Mouse (Mus musculus): Measurements from ENCODE around the gene Stard13.

The Stard13 gene

GRCm38 (mm10) chr5:151181288-151181687 lies 52.3 kb downstream of the Stard13 start:
- no peak for DNase-seq (ENCODE audit: low spot score in 2 of 2)

DNA sequence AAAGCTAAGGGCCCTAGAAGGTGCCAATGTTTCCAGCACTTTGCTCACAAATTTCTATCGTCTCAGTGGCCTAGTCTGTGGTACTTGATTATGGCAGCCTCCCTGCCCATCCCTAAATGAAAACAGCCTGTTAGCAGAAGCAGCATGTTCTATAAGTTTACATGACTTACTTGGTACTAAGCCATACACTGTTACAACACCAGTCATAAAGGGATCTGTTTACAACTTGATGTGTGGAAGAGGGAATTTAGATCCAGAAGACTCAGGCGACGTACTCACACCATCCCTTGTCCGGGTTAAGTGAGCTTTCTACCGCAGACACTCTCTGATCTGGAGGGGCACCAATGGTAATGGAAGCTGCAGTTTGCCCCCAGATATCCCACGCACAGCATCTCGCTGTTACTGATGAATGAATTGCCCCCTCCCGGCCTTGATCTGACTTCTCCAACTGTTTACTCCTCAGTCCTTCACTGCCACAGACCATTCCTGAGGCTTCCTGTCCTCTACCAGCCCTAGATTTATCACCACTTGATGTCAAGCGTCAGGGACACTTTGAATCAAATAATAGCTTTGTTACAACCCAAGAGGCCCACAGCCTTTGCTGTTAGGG lies 53.4 kb downstream of the Stard13 start:
- DNase-seq (ENCODE audit: low spot score in 2 of 2), result no peak

DNA sequence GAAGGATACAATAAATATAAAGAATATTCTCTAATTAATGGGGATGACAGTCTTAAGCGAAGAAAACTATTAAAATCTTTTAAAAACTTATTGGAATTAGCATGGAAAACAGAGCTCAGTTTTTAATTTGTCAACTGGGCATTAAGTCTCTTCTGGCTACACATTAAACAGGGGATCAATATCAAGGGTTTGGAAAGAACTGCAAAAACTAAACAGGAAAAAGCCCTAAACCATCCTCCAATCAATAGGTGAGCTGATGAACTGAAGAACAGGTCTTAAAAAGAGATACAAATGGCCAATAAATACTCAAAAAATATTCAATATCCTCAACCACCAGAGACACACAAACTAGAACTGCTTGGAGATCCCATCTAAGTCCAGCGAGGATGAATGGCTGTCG lies 56.5 kb downstream of the Stard13 start:
- DNase-seq (ENCODE audit: low spot score in 2 of 2), result no peak

DNA sequence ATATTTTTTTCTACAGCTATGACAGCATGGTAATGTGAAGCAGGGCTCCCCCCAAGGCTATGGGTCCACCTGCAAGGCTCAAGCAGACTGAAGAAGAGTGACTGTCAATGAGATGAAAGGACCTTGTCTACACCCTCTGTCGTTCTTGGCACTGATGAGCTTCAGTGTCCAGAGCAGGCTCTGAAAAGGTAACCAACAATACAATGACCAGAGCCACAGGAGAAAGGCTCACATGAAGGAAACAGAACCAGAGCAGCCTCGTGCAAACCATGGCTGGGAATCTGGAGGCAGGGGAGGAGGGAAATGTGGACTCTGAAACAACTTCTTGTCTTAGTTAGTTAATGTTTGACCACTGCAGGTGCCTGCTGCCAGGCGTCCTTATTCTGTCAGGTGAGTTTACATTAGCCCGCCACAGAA lies 57.7 kb downstream of the Stard13 start:
- no peak for DNase-seq (ENCODE audit: low spot score in 2 of 2)

DNA sequence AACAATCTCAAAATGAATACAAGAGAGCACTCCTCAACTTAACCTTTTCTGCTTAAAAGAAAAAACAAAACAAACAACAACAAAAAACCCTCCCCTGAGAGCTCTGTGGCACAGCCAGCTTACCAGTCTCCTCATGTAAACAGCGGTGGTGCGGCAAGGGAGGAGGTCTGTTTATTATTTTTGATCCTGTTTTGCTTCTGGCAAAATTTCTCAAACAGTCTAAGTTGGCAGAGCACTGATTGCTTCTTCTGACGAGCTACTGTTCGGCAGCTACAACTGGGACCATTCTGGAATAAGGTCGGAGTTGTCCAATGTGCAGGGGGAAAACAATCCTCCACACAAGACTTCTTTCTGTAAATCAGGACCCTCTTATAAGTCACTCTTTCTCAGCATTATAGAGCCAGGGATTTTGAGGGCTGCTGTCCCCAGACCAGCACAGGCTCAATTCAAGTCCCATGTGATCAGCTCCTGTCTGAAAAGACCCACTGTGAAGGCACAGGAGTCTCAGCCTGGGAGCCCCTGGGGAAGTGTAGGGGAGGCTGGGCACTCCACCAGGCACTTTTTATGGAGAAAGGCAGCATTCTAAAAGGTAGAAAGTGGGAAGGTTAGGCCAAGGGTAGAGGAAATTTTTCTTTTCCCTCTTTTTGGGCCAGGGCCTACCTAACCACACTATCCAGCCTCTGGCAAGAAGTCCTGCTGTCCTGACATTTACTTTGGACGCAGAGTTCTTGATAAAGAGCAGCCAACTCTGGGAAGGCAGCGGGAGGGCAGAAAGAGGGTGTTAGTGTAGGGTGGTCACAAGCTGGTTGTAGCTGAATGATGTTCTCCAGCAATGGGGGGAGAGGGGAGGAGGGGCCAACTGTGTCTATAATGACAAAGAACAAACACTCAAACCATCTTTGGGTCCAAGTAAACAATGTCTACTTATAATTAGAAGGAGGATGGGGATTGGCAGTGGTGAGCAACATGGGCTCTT lies 58.9 kb downstream of the Stard13 start:
- no peak for DNase-seq (ENCODE audit: low spot score in 2 of 2)

GRCm38 (mm10) chr5:151173774-151174173 lies 59.9 kb downstream of the Stard13 start:
- DNase-seq (ENCODE audit: low spot score in 2 of 2), result no peak

DNA sequence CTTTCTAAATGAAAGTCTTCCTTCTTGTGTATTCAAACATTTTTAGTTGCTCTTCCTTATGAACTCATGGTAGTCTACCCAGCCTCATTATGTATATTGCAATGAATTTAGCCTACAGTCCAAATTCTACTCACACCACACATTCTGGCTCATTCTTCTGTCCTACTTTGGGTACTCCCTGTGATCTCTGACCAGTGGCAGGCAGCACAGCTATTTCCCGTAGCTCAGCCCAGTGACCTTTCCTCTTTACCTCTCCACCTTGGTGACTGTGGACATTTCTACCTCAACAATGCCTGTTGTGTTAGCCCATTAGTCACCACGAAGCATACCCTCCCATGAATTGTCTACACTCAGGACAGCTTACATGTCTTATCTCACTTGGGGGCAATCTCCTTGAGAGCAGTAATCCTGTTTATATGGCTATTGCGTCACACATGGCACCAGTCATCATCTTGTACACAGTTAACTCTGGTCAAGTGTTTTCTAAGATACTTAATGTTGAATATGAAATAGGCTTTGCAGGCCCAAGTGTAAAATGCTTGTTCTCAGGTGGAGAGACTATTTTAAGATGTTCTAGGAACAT lies 63.4 kb downstream of the Stard13 start:
- no peak for DNase-seq (ENCODE audit: low spot score in 2 of 2)

GRCm38 (mm10) chr5:151168191-151168590 lies 65.4 kb downstream of the Stard13 start:
- DNase-seq (ENCODE audit: low spot score in 2 of 2), result no peak

DNA sequence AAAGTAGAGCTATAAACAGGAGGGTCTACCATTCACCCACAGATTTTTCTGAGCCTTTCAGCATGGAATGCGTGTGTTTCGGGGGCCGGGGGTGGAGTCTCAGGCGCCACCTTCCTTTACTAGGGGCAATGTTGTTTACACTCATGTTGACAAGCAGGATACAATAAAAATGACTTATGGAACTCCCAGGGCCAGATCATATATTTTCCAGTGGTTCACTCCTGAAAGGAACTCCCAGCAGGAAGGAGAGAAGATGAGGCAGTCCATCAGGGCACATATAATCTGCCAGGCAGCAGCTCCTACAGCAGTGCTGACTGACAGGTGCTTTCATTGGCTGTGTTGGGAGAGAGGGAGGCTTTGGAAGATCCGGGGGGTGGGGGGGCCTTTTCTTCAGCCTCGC lies 66.0 kb downstream of the Stard13 start:
- no peak for DNase-seq (ENCODE audit: low spot score in 2 of 2)

DNA sequence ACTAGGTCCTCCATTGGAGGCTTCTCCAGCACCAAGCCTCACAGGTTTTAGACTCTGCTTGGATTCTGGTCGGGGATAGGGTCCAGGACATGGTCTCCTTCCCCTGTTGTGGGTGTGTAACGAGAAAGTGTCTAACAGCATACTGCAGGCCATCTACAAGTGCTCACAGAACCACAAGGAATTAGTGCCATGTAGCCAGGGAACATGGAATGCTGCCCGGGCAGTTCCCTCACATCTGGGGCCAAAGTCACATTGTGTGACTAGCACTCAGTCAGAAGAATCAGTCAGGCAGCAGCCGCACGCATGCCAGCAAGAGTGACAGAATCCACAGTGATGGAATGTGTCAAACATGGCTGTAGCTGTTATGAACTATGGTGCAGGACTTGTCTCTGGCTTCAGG lies 67.4 kb downstream of the Stard13 start:
- DNase-seq (ENCODE audit: low spot score in 2 of 2), result no peak

- DNase-seq (ENCODE audit: low spot score in 2 of 2), result no peak
Observed at GRCm38 (mm10) chr5:151165381-151166016, 68.1 kb downstream of the Stard13 start.

DNA sequence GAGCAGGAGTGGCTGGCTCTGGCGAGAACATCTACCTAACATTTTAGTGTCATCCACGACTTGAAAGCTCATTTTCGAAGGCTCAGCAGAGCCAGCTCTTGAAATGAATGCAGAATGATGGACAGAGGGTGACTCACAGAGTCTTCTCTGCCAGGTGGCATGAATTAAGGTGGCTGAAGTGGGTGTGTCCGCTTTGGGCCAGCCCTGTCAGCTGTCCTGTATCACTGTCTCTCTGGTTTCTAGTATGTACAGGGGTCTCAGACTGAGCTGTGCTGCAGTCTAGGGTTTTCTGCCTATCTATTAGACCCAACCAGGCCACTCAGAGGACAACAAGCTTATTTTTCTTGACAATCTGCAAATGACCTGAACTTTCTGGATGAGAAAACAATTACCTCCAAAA lies 68.8 kb downstream of the Stard13 start:
- no peak for DNase-seq (ENCODE audit: low spot score in 2 of 2)

GRCm38 (mm10) chr5:151162642-151163041 lies 71.0 kb downstream of the Stard13 start:
- no peak for DNase-seq (ENCODE audit: low spot score in 2 of 2)

GRCm38 (mm10) chr5:151155247-151155646 lies 78.4 kb downstream of the Stard13 start:
- no peak for DNase-seq (ENCODE audit: low spot score in 2 of 2)

DNA sequence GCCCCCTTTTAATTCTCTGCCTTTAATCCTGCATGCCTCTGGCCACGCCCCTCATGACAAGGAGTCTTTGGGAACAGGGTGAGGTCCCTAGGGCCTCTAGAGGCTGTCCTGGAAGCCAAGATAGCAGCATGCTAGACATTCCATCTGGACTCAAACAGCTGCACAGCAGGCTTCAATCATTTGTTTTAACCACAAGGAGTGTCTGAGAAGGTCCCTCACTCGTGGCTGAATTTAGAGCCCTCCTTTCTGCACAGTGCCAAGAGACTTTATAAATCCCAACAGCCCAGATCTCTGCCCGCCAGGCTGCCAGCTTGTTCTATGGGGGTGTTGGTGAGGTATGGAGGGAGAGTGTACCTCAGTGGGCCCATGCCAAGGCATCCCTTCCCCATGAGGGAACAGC lies 78.9 kb downstream of the Stard13 start:
- DNase-seq (ENCODE audit: low spot score in 2 of 2), result no peak

DNA sequence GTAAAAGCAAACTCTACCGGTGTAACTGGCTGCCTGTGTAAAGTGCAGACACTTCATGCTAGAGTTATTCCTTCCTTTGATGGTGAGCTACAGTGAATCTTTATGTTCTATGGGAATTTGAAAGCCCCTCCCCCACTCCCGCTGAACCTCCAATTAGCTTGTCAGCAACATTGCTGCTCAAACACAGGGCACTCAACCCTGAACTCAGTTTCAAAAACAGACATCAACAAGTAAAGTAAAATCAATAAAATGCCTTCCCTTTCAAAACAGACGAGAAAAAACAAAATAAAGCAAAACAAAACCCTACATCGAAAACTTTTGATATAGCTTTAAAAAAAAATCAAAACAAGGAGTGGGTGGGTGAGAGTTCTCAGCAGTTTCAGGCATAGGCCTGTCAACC lies 79.6 kb downstream of the Stard13 start:
- no peak for DNase-seq (ENCODE audit: low spot score in 2 of 2)

GRCm38 (mm10) chr5:151151549-151151948 lies 82.1 kb downstream of the Stard13 start:
- no peak for DNase-seq (ENCODE audit: low spot score in 2 of 2)

DNA sequence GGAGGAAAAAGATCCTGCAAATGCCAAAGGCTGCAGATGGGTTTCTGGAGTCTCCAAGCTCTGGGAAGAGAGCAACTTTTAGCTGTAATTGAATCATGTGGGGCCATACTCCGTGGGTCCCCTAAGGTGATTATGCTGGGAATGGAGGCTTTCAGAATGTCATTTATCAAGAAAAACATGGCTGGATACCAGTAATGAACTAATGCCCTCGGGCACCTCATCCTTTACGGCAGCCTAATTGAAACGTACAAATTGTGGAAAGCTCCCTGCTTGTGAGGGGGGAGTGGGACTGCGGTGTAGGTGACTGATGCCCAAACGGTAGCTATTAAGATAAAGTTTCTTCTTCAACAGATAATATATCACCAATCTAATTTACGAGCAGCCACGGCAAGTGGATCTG lies 84.1 kb downstream of the Stard13 start:
- DNase-seq (ENCODE audit: low spot score in 2 of 2), result no peak

DNA sequence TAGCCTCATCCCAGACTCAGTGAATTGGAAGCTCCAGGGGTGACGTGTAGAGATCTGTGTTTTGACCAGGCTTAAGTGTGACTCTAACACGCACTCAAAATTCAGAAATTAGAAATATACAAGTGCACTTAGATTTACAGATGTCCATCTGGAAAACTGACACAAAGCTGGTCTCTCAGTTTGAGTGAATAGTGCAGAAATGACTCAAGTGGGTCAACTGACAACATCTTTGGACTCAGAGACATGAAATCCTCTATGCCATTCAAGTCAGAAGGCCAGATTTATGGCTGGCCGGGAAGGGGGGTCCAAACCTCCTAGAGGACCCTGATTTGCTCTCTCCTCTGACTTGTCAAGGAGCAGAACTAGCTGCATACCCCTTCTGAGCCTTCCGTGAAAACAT lies 85.6 kb downstream of the Stard13 start:
- no peak for DNase-seq (ENCODE audit: low spot score in 2 of 2)

- no peak for DNase-seq (ENCODE audit: low spot score in 2 of 2)
Observed at GRCm38 (mm10) chr5:151145807-151146206, 87.8 kb downstream of the Stard13 start.

- no peak for DNase-seq (ENCODE audit: low spot score in 2 of 2)
Observed at GRCm38 (mm10) chr5:151143955-151144354, 89.7 kb downstream of the Stard13 start.

Measured in urinary bladder, adult 18-20 months (tissue).